Mouse (Mus musculus) stomach, embryonic 15.5 days (tissue): Measurements from ENCODE around the gene 1700008P02Rik. TPM values are rescaled to one million over a fixed set of nuclear protein-coding genes. Genes with fewer than 3 reads are reported as not detected.
"Not testable (repeated sequence)": the region's sequence is repeated elsewhere in the genome, so short reads cannot be mapped to it uniquely, and the experiment has no call there.

Experiments used
- ATAC-seq: fragments of 200-750 bp; cut with Nextera tagmentation; 2 replicates; pipeline ENCODE4 v1.8.0; 2017; ENCODE audit warnings: low read depth, moderate number of reproducible peaks, moderate TSS enrichment; ENCODE audit not compliant: insufficient read depth, low FRiP score
- H3K27ac ChIP-seq: fragments of 300-500 bp; sonication (generic); 2 replicates; pipeline ENCODE4 v1.5.1; 2015; ENCODE audit warnings: mild to moderate bottlenecking, inconsistent platforms
- H3K27me3 ChIP-seq: fragments of 300-500 bp; sonication (generic); replicated peaks from 2 replicates; pipeline ENCODE4 v1.6.1; 2015; ENCODE audit warnings: inconsistent platforms
- H3K36me3 ChIP-seq: fragments of 300-500 bp; sonication (generic); 2 replicates; pipeline ENCODE4 v1.6.1; 2015; ENCODE audit warnings: inconsistent platforms
- H3K4me1 ChIP-seq: fragments of 300-500 bp; sonication (generic); 2 replicates; pipeline ENCODE4 v1.6.1; 2015; ENCODE audit warnings: inconsistent platforms
- H3K4me2 ChIP-seq: fragments of 300-500 bp; sonication (generic); 2 replicates; pipeline ENCODE4 v1.6.1; 2015; ENCODE audit warnings: mild to moderate bottlenecking, inconsistent platforms
- H3K4me3 ChIP-seq: fragments of 300-500 bp; sonication (generic); replicated peaks from 2 replicates; pipeline ENCODE4 v1.5.1; 2015; ENCODE audit warnings: inconsistent platforms
- H3K9ac ChIP-seq: fragments of 300-500 bp; sonication (generic); 2 replicates; pipeline ENCODE4 v1.6.1; 2015; ENCODE audit warnings: inconsistent platforms
- H3K9me3 ChIP-seq: fragments of 300-500 bp; sonication (generic); 2 replicates; pipeline ENCODE4 v1.6.1; 2016; ENCODE audit warnings: inconsistent platforms
- WGBS: fragments of 180-500 bp; shearing (Covaris S2); methylation state at CpG from one replicate; pipeline ENCODE4 v1.1.7; 2015; 5-methylcytosine and 5-hydroxymethylcytosine counted together
- polyA plus RNA-seq: library from polyadenylated mRNA; unstranded; fragments of >200 nt; fragmentation: Nextera tagmentation; extraction: Ambion mirVana; gene quantifications from 2 replicates; pipeline ENCODE4 v1.2.1, GENCODE M21; 2015

1700008P02Rik gene
- polyA plus RNA-seq = not detected in 2 replicates

DNA sequence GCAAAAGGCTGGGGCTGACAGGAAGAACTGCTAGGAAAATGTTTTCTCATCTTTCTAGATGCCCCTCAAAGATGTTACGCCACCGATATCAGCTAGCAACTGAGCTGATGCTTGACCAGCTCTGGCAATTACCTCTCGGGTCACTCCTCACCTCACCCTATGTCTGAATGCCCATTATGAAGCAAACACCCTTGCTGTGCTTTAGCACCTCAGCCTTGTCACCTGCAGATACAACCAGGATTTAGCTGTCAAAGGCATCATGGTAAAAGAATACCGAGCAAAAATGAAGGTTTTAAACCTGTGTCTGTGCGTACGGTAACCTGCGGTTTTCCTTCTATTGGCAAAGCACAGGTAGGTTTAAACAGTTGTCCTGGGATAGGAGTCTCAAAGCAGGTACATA lies at the start of gene 1700008P02Rik:
Gene 1700008P02Rik (minus strand): TSS at position 101 of the 400 bp plus-strand sequence.
- no peak within 1 kb of the TSS for H3K4me2 ChIP-seq
- WGBS = 95% methylated on average over 7 of the region's 7 CpGs
- H3K9me3 ChIP-seq = no peaks in the 10 kb centered on the region
- H3K27me3 ChIP-seq = no peaks in the 10 kb centered on the region
- no peak within 1 kb of the TSS for H3K4me3 ChIP-seq
- H3K36me3 ChIP-seq = no peaks in the 10 kb centered on the region
- no peak within 1 kb of the TSS for H3K27ac ChIP-seq
- no peak within 1 kb of the TSS for H3K9ac ChIP-seq
- H3K4me1 ChIP-seq = no peaks in the 10 kb centered on the region
- ATAC-seq = no peak

DNA sequence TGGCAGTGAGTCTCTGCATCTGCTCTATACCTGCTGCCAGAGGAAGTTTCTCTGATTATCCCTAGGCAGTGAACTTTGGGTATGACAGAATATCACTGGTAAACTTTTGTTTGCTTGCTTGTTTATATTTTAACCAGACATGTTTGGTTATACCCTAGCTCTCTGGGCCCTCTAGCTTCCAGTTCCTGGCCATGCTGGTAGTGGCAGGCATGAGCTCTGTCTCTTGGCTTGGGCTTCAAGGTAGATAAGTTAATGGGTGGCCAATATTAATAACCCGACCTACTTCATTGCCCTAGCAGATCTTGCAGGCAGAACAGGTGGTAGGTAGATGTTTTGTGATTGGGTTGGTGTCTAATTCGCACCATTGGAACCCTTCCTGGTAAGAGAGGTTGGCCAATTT lies 29.2 kb upstream of the 1700008P02Rik start:
- Histone ChIP-seq H3K4me1 (no peaks in the 10 kb centered on the region), H3K9me3 (no peaks in the 10 kb centered on the region), H3K27me3 (no peaks in the 10 kb centered on the region), H3K4me2 (no peak overlapping the region), H3K27ac (no peak overlapping the region), H3K9ac (no peak overlapping the region), H3K4me3 (no peak overlapping the region), H3K36me3 (no peaks in the 10 kb centered on the region)
- WGBS = 64% methylated on average over 2 of the region's 2 CpGs
- no peak for ATAC-seq

DNA sequence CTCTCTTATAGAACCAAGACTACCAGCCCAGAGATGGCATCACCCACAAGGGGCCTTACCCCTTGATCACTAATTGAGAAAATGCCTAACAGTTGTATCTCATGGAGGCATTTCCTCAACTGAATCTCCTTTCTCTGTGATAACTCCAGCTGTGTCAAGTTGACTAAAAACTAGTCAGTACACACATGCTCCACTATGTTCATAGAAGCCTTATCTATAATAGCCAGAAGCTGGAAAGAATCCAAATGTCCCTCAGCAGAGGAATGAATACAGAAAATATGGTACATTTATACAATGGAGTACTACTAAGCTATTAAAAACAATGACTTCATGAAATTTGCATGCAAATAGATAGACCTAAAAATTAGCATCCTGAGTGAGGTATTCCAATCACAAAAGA lies 17.9 kb upstream of the 1700008P02Rik start:
- ATAC-seq, H3K9me3 ChIP-seq, H3K4me3 ChIP-seq, H3K9ac ChIP-seq, H3K4me2 ChIP-seq, H3K27ac ChIP-seq, H3K4me1 ChIP-seq, H3K27me3 ChIP-seq, H3K36me3 ChIP-seq: not testable (repeated sequence)

DNA sequence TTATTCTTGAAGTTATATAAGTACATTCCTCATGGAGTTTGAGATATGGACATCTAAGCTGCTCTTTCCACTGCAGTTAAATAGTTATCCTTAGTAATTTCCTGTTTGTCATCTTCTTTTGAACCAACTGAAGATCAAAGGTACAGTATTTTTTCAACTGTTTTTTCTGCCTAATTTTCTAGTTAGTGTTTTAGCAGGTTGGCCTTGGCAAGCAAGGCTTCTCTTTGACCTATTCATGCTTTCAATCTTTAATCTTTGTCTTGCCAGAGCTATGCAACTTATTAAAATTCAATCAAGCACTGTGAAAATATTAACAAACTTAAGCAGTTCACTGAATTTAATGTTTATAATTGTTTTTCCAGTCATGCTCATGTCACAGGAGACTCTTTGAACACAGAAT lies 14.0 kb upstream of the 1700008P02Rik start:
- H3K27ac ChIP-seq = no peak overlapping the region
- H3K4me3 ChIP-seq = no peak overlapping the region
- no peaks in the 10 kb centered on the region for H3K4me1 ChIP-seq
- H3K36me3 ChIP-seq = no peaks in the 10 kb centered on the region
- H3K4me2 ChIP-seq = no peak overlapping the region
- no peak overlapping the region for H3K9ac ChIP-seq
- no peaks in the 10 kb centered on the region for H3K27me3 ChIP-seq
- H3K9me3 ChIP-seq = no peaks in the 10 kb centered on the region
- no peak for ATAC-seq

DNA sequence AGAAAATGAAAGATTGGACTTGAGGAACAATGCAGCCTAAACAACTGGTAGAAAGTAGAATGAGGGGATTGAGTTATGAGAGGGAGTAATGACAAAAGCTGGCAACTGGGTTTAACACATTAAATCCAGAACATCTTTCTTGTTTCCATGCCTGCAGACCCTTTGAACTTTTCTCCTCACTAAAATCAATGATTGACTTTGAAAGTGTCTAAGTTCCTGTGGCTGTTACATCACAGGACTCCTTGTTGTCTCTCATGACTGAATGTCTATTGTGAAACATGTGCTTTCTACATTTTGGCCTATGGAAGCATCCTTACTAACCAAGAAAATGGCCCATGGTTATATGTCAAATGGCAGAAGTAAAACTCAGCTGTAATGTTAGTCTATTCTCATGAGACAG lies 2.4 kb downstream of the 1700008P02Rik start:
- no peak overlapping the region for H3K27ac ChIP-seq
- H3K4me2 ChIP-seq = no peak overlapping the region
- no peak for ATAC-seq
- H3K27me3 ChIP-seq = no peaks in the 10 kb centered on the region
- H3K4me1 ChIP-seq = no peaks in the 10 kb centered on the region
- no peaks in the 10 kb centered on the region for H3K36me3 ChIP-seq
- no peaks in the 10 kb centered on the region for H3K9me3 ChIP-seq
- no peak overlapping the region for H3K9ac ChIP-seq
- no peak overlapping the region for H3K4me3 ChIP-seq
